Mouse (Mus musculus): ENCODE measurements at regions not wholly inside any gene's neighbourhood (a gene's known extent, or its start where the extent isn't known, plus 50 kb on each side); places are given as distances from the start of the nearest gene placed in this dataset.

DNA sequence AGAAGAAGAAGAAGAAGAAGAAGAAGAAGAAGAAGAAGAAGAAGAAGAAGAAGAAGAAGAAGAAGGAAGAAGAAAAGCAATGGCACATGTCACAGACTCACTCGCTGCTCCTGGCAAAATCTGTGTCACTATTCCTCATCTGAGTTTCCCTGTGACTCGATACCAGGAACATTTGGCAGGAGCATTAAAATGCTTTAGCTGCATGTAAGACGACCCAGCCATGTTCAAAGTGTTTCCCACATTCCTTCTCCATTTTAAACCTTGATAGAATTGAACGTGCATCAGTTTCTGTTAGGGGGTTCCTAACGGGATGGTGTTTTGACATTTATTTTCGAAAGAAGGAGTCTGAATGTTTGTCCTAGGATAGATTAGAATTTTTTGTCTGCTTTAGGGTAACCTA is 51.2 kb upstream of the Pja2 start:
- intact Hi-C loops (cut with DNase I): no loop called here
- no peak for DNase-seq

- no peak for DNase-seq
- intact Hi-C loops (cut with DNase I): no loop called here
These were observed 51.9 kb upstream of the Pja2 start for GRCm38 (mm10) chr17:64383600-64383999.

- DNase-seq: no peak
- intact Hi-C loops (cut with DNase I): no loop called here
These were observed 58.6 kb upstream of the Pja2 start for GRCm38 (mm10) chr17:64390349-64390748.

DNA sequence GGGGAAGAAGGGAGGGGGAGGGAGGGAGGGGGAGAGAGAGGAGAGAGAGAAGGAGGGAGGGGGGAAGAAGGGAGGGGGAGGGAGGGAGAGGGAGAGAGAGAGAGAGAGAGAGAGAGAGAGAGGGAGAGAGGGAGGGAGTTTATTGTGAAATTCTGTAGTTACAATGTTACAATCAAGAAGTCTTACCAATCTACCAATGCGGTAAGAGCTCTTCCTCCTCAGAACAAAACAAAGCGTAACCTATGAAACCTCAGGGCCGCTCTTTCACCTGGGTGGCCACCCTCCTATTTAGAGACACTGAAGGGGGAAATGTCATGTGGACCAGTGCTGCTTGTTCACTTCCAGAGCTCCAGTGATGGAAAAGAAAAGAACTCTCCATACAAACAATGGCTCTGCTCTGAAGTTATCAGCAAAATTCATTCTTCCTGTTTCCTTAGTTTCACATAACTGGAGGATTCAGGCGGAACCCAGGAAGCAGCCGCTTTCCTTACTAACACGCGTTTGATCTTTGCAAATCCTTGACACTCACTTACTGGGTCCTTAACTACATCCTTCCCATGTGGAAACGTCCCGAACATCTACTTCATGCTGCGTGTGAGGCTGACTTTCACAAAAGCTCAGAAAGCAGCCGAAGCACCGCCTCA is 65.7 kb upstream of the Pja2 start:
- DNase-seq: peak; percentile 10 to 12
- intact Hi-C loops (cut with DNase I): no loop called here

- no peak for DNase-seq
- intact Hi-C loops (cut with DNase I): no loop called here
These were observed 66.5 kb upstream of the Pja2 start for GRCm38 (mm10) chr17:64398114-64398692.

DNA sequence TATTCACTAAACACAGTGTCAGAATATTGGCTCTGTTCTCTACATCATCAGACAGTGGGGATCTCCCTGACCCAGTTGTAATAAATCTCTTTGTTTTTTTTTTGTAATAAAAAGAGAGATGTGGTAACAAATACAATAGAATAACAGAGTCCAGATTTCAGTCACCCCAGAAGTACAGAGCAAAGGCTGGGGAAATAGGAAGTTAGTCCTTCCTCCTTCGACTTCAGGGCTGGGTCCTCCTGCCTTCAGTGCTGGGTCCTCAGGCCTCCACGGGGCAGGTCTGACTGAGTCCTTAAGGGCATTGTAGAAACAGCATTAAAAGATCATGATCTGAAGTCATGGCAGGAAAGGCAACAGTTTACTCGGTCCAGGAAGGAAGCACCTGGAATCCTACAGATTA is 67.0 kb upstream of the Pja2 start:
- intact Hi-C loops (cut with DNase I): no loop called here

GRCm38 (mm10) chr17:64406742-64407254 is 75.1 kb upstream of the Pja2 start:
- intact Hi-C loops (cut with DNase I): no loop called here
- DNase-seq: no peak

More for the DNA sequence above, 67.0 kb upstream of the Pja2 start:
- DNase-seq: no peak

- peak in 1 of 2 experiments; percentile 4 for DNase-seq
- intact Hi-C loops (cut with DNase I): no loop called here
These were observed 75.7 kb upstream of the Pja2 start for GRCm38 (mm10) chr17:64407255-64408011.

- no peak for DNase-seq
These were observed 94.1 kb upstream of the Pja2 start for GRCm38 (mm10) chr17:64425811-64426210.

GRCm38 (mm10) chr17:64426536-64426935 is 94.8 kb upstream of the Pja2 start:
- intact Hi-C loops (cut with DNase I): no loop called here
- no peak for DNase-seq

More at GRCm38 (mm10) chr17:64425811-64426210, 94.1 kb upstream of the Pja2 start:
- intact Hi-C loops (cut with DNase I): no loop called here

- intact Hi-C loops (cut with DNase I): no loop called here
These were observed 107.9 kb upstream of the Pja2 start for GRCm38 (mm10) chr17:64439571-64439970.

GRCm38 (mm10) chr17:64454736-64455135 is 123.0 kb upstream of the Pja2 start:
- no peak for DNase-seq

More at GRCm38 (mm10) chr17:64439571-64439970, 107.9 kb upstream of the Pja2 start:
- DNase-seq: no peak

GRCm38 (mm10) chr17:64466273-64466672 is 134.3 kb upstream of the Man2a1 start:
- intact Hi-C loops (cut with DNase I): no loop called here
- DNase-seq: no peak

More at GRCm38 (mm10) chr17:64454736-64455135, 123.0 kb upstream of the Pja2 start:
- intact Hi-C loops (cut with DNase I): no loop called here

GRCm38 (mm10) chr17:64466746-64467145 is 133.8 kb upstream of the Man2a1 start:
- no peak for DNase-seq
- intact Hi-C loops (cut with DNase I): no loop called here

GRCm38 (mm10) chr17:64467297-64467696 is 133.2 kb upstream of the Man2a1 start:
- no peak for DNase-seq
- intact Hi-C loops (cut with DNase I): no loop called here

DNA sequence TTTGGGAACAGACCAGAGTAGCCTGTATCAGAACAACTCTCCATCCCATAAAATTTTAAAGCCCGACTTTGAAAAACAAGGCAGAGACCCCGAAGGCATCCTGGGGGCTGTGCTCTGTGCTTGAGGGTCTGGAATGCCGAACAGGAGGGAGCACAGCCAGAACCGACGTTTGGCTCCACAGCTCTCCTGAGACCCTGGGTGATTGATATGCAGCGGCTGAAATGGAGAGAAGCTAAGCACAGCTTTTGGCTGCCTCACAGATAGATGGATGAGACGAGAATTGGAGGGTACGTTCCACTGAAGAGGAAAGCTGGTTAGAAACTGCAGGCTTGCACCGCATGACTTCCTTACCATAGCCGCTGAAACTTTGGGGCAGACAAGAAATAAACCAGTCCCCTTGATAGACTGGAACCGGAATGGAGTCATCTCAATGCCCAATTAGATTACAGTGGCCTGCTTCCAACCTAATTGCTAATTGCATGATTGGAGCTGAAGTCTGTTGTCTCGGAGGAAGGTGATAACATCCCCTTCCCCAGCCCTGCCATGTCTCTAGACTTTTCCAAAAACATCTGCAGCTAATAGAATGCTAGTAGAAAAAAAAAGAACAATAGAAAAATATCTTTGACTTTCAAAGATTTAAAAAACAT is 130.7 kb upstream of the Man2a1 start:
- peak in 1 of 2 experiments; percentile 8 for DNase-seq
- intact Hi-C loops (cut with DNase I): no loop called here

- no peak for DNase-seq
- intact Hi-C loops (cut with DNase I): no loop called here
These were observed 119.9 kb upstream of the Man2a1 start for GRCm38 (mm10) chr17:64480607-64481038.

- intact Hi-C loops (cut with DNase I): no loop called here
- DNase-seq: no peak
These were observed 115.7 kb upstream of the Man2a1 start for GRCm38 (mm10) chr17:64484835-64485234.

GRCm38 (mm10) chr17:64489769-64490335 is 110.7 kb upstream of the Man2a1 start:
- intact Hi-C loops (cut with DNase I): no loop called here

GRCm38 (mm10) chr17:64490664-64491063 is 109.9 kb upstream of the Man2a1 start:
- intact Hi-C loops (cut with DNase I): no loop called here
- no peak for DNase-seq

More at GRCm38 (mm10) chr17:64489769-64490335, 110.7 kb upstream of the Man2a1 start:
- DNase-seq: no peak

GRCm38 (mm10) chr17:64491922-64492353 is 108.6 kb upstream of the Man2a1 start:
- no peak for DNase-seq

More at GRCm38 (mm10) chr17:64491922-64492353, 108.6 kb upstream of the Man2a1 start:
- intact Hi-C loops (cut with DNase I): no loop called here
